Mouse (Mus musculus): ENCODE results near the gene Rpl37. TPM values are rescaled to one million over a fixed set of nuclear protein-coding genes. Genes with fewer than 3 reads are reported as not detected.

Gene Rpl37
- polyA plus RNA-seq, 1 experiment from 2014 or later = 540 TPM

DNA sequence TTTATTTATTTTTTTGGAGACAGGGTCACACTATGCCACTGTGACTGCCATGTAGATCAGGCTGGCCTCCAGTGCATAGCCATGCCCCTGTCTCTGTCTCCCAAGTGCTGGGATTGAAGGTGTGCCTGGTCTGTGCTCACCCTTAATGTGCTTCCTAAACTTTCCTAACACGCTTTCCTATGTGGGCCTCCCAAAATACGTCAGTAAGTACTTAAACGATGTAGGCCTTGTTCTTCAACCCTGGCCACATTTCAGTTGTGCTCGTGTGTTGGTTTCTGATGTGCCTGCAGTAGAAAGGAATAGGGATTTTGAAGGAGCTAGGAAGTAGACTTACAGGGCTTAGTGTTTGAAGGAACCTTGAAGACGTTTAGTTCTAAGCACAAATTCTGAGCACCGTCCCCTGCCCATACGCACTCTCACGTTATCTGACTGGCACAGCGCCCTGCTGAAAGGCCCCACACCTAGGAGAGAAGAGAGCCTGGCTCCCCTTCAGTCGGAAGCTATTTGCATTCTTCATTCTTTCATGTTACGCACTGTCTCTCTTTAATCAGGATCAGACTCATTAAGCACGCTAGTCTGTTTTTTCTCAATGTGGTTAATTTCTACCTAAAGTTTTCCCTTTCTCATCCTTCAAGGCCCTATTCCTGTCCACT is 48.8 kb downstream of the Rpl37 start:
- no peaks in the 10 kb centered on the region for H3K27me3 ChIP-seq (replicated peaks)
- 83% methylated on average over 12 of the region's 12 CpGs for WGBS (ENCODE audit: insufficient replicate concordance)
- peaks cover 87% of the 10 kb centered on the region for H3K36me3 ChIP-seq
- H3K27ac ChIP-seq = no peak overlapping the region
- H3K9me3 ChIP-seq (replicated peaks) = no peaks in the 10 kb centered on the region
- H3K4me1 ChIP-seq = no peaks in the 10 kb centered on the region
- peak; percentile 51; the same call in 1 of the 2 replicates for ATAC-seq
- H3K9ac ChIP-seq = no peak overlapping the region
- no peak overlapping the region for H3K4me3 ChIP-seq
- H3K4me2 ChIP-seq = no peak overlapping the region

Other genes starting within 250 kb of the Rpl37 start
- gene Mroh2b, start 217.9 kb upstream of the Rpl37 start, polyA plus RNA-seq (2016; fragmentation: Nextera tagmentation; extraction: Ambion mirVana) = not detected in 2 replicates
- not detected in 2 replicates for gene C7, start 52.9 kb upstream of the Rpl37 start, polyA plus RNA-seq (2016; fragmentation: Nextera tagmentation; extraction: Ambion mirVana)
- 0.85 and 1.0 TPM in 2 replicates for gene Card6, start 8.1 kb upstream of the Rpl37 start, polyA plus RNA-seq (2016; fragmentation: Nextera tagmentation; extraction: Ambion mirVana)
- 21.3 and 22.3 TPM in 2 replicates for gene Prkaa1, start 27.2 kb downstream of the Rpl37 start, polyA plus RNA-seq (2016; fragmentation: Nextera tagmentation; extraction: Ambion mirVana)
- gene Ttc33, start 68.9 kb downstream of the Rpl37 start, polyA plus RNA-seq (2016; fragmentation: Nextera tagmentation; extraction: Ambion mirVana) = 18.9 and 19.1 TPM in 2 replicates
- gene Ptger4, start 127.5 kb downstream of the Rpl37 start, polyA plus RNA-seq (2016; fragmentation: Nextera tagmentation; extraction: Ambion mirVana) = 2.6 and 2.8 TPM in 2 replicates